In the genomic region with DNA sequence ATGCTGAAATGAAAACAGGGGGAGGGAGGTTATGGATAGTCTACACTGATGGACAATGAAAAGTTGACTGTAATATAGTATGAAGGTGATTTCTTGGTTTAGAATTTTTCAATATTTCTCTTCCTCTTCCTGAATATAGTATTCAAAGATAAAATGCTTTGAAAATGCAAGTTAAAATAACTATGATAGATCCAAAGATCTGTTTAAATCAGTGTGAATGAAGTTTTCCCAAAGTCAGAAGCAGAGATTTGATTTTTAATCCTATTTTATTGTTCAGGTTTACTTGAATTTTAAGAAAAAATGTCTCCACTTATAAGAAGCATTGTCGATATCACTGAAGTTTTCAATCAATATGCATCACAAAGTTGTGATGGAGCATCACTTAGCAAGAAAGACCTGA, we compare ENCODE assay signal across 12 mouse cellular contexts. TPM values are rescaled to one million over a fixed set of nuclear protein-coding genes. Genes with fewer than 3 reads are reported as not detected.
DNase-seq lines count a peak whose midpoint lies in the region; ATAC-seq and TF ChIP-seq lines count a peak whose summit lies in the region.
"Had no signal": no experiment of that assay in that cellular context is flagged by ENCODE, and none has a peak within 500 bp of the region (broad histone marks: within the 10 kb centered on the region; RNA-seq: fewer than 3 reads in every experiment).

Tchh (plus strand) TSS at position 301 of the 400 bp plus-strand sequence.

- H3K9ac ChIP-seq in heart, postnatal 0 days (replicated peaks; ENCODE audit: low read depth, low read length) = no peak within 1 kb of the TSS
- no peak within 1 kb of the TSS for H3K9ac ChIP-seq in hindbrain, embryonic 13.5 days
- no peak within 1 kb of the TSS for H3K9ac ChIP-seq in midbrain, embryonic 12.5 days (replicated peaks)

- 79% methylated on average over 1 of the region's 1 CpGs for WGBS in heart, postnatal 0 days
- WGBS in embryonic facial prominence, embryonic 10.5 days = 90% methylated on average over 1 of the region's 1 CpGs
- WGBS in hindbrain, embryonic 13.5 days = 94% methylated on average over 1 of the region's 1 CpGs
- 85% methylated on average over 1 of the region's 1 CpGs for WGBS in midbrain, embryonic 12.5 days

- no peak for ATAC-seq in heart, postnatal 0 days (ENCODE audit: insufficient read depth, low read depth)
- no peak for ATAC-seq in hindbrain, embryonic 13.5 days (ENCODE audit: low FRiP score)
- no peak for ATAC-seq in midbrain, embryonic 12.5 days (ENCODE audit: low FRiP score, low read depth)
- ATAC-seq in granulocyte monocyte progenitor cell, adult 5-6 weeks (replicated peaks; ENCODE audit: poor library complexity, severe bottlenecking) = no peak

- H3K27ac ChIP-seq in heart, postnatal 0 days (ENCODE audit: low read depth) = no peak within 1 kb of the TSS
- no peak within 1 kb of the TSS for H3K27ac ChIP-seq in embryonic facial prominence, embryonic 10.5 days (replicated peaks)
- no peak within 1 kb of the TSS for H3K27ac ChIP-seq in hindbrain, embryonic 13.5 days
- no peak within 1 kb of the TSS for H3K27ac ChIP-seq in midbrain, embryonic 12.5 days (replicated peaks)

- H3K4me3 ChIP-seq in heart, postnatal 0 days (ENCODE audit: low read depth, low read length) = peak within 1 kb of the TSS; percentile 57; the same call in 1 of the 2 replicates
- H3K4me3 ChIP-seq in embryonic facial prominence, embryonic 10.5 days = peak within 1 kb of the TSS; percentile 65; the same call in 1 of the 2 replicates
- peak within 1 kb of the TSS; percentile 62 for H3K4me3 ChIP-seq in hindbrain, embryonic 13.5 days
- no peak within 1 kb of the TSS for H3K4me3 ChIP-seq in midbrain, embryonic 12.5 days

- TF ChIP-seq EP300 in heart, postnatal 0 days (IDR thresholded peaks at IDR 0.05; ENCODE audit: low read depth) = no peak

- H3K4me1 ChIP-seq in heart, postnatal 0 days (ENCODE audit: control insufficient read depth, insufficient read depth) = peaks cover 10% of the 10 kb centered on the region
- H3K4me1 ChIP-seq in embryonic facial prominence, embryonic 10.5 days = peaks cover 28% of the 10 kb centered on the region
- H3K4me1 ChIP-seq in hindbrain, embryonic 13.5 days (replicated peaks) = peaks cover 33% of the 10 kb centered on the region
- peaks cover 7% of the 10 kb centered on the region; the same call in 1 of the 2 replicates for H3K4me1 ChIP-seq in midbrain, embryonic 12.5 days

- intact Hi-C loops in heart, postnatal 36 days (cut with DNase I) = no loop called here

- DNase-seq in heart, postnatal 0 days (ENCODE audit: low spot score) = no peak
- no peak for DNase-seq in heart, postnatal 36 days
- DNase-seq in embryonic facial prominence, embryonic 10.5 days (ENCODE audit: low spot score) = no peak
- DNase-seq in frontal cortex, postnatal 25 days (ENCODE audit: low spot score in 2 of 2) = no peak
- no peak for DNase-seq in spleen, postnatal 36 days (ENCODE audit: low spot score in 2 of 2)
- DNase-seq: gastrocnemius, postnatal 36 days; kidney, postnatal 10 days; right cerebral cortex, postnatal 4 days; thymus, postnatal 25 days had no signal

- H3K9me3 ChIP-seq in heart, postnatal 0 days (replicated peaks; ENCODE audit: control insufficient read depth, low read length) = no peaks in the 10 kb centered on the region
- H3K9me3 ChIP-seq in embryonic facial prominence, embryonic 10.5 days = no peaks in the 10 kb centered on the region
- H3K9me3 ChIP-seq in hindbrain, embryonic 13.5 days = no peaks in the 10 kb centered on the region
- no peaks in the 10 kb centered on the region for H3K9me3 ChIP-seq in midbrain, embryonic 12.5 days

- H3K36me3 ChIP-seq in heart, postnatal 0 days (replicated peaks; ENCODE audit: control insufficient read depth, insufficient read depth, low read length) = no peaks in the 10 kb centered on the region
- no peaks in the 10 kb centered on the region for H3K36me3 ChIP-seq in embryonic facial prominence, embryonic 10.5 days (replicated peaks)
- H3K36me3 ChIP-seq in hindbrain, embryonic 13.5 days = no peaks in the 10 kb centered on the region
- H3K36me3 ChIP-seq in midbrain, embryonic 12.5 days = no peaks in the 10 kb centered on the region

- TF ChIP-seq CTCF in heart, postnatal 0 days (IDR thresholded peaks at IDR 0.05; ENCODE audit: low read depth) = no peak

- peaks cover 51% of the 10 kb centered on the region for H3K27me3 ChIP-seq in heart, postnatal 0 days (ENCODE audit: control insufficient read depth, insufficient read depth, low read length)
- peaks cover 66% of the 10 kb centered on the region for H3K27me3 ChIP-seq in embryonic facial prominence, embryonic 10.5 days (replicated peaks; ENCODE audit: low read depth, poor library complexity, severe bottlenecking)
- peaks cover 52% of the 10 kb centered on the region for H3K27me3 ChIP-seq in hindbrain, embryonic 13.5 days
- peaks cover 47% of the 10 kb centered on the region for H3K27me3 ChIP-seq in midbrain, embryonic 12.5 days

- H3K4me2 ChIP-seq in heart, postnatal 0 days (ENCODE audit: low read depth, low read length) = no peak within 1 kb of the TSS
- H3K4me2 ChIP-seq in hindbrain, embryonic 13.5 days = peak within 1 kb of the TSS; percentile 94
- peak within 1 kb of the TSS; percentile 92; the same call in 1 of the 2 replicates for H3K4me2 ChIP-seq in midbrain, embryonic 12.5 days (replicated peaks)

RNA-seq across cellular contexts. Expression of gene Tchh, which starts in this region (rescaled TPM):
- total RNA-seq in heart, postnatal 0 days (2014; rRNA removed; ENCODE audit: low replicate concordance) = 0.08 and 0.31 TPM in 2 replicates
- polyA plus RNA-seq in heart, postnatal 0 days (2015; fragmentation: Nextera tagmentation; extraction: Ambion mirVana) = 0.23 and 0.25 TPM in 2 replicates
- total RNA-seq in heart, postnatal 36 days (2021) = under 1 TPM; 0.05 to 0.08 TPM
- polyA plus RNA-seq in embryonic facial prominence, embryonic 10.5 days (2016; fragmentation: Nextera tagmentation; extraction: Ambion mirVana) = 0.29 and 0.32 TPM in 2 replicates
- 0.95 and 1.2 TPM in 2 replicates for polyA plus RNA-seq in hindbrain, embryonic 13.5 days (2015; fragmentation: Nextera tagmentation; extraction: Ambion mirVana)
- polyA plus RNA-seq in midbrain, embryonic 12.5 days (2016; fragmentation: Nextera tagmentation; extraction: Ambion mirVana) = 0.90 and 1.2 TPM in 2 replicates
- 0.11 and 0.15 TPM in 2 replicates for total RNA-seq in granulocyte monocyte progenitor cell, adult 5-6 weeks (2014; fragmentation: Nextera tagmentation)
- total RNA-seq in granulocyte monocyte progenitor cell, adult 5-6 weeks (2017) = 0.10 and 0.43 TPM in 2 replicates
- total RNA-seq: gastrocnemius, postnatal 36 days had no signal
